Mouse (Mus musculus): ENCODE results near the gene Tnnc2.

DNA sequence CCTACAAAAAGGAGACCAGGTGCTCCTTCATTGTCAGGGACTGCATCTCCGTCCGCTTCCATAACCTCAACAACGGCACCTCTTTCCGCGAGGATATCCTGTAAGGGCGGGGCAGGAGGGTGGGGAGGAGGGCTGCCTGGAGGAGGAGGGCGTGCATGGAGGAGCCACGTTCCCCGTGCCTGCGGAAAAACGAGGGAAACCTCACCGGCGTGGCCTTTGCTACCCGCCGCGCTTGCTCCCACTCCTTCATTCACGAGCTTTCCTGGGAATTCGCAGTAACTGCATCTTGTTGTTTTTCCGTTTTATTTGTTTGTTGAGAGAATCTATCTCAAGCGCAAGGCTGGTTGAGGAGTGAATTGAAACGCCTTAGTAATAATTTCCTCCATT lies 25.6 kb upstream of the Tnnc2 start:
- TF ChIP-seq EP300 (IDR thresholded peaks at IDR 0.05; ENCODE audit: low read depth): no peak
- TF ChIP-seq CTCF (IDR thresholded peaks at IDR 0.05; ENCODE audit: low read depth): no peak
